Mouse (Mus musculus): ENCODE measurements around the gene Tcf7l2.

- TF ChIP-seq CTCF (IDR thresholded peaks at IDR 0.05; ENCODE audit: low read depth) = no peak
- no peak for TF ChIP-seq EP300 (IDR thresholded peaks at IDR 0.05; ENCODE audit: low read depth)
Observed at GRCm38 (mm10) chr19:55768246-55768645, 26.6 kb downstream of the Tcf7l2 start.

Data from heart, postnatal 0 days (tissue).